Comparison of ENCODE assay signal across 24 mouse cellular contexts in genomic region chr14:20216561-20217298, GRCm38 (mm10). TPM values are rescaled to one million over a fixed set of nuclear protein-coding genes. Genes with fewer than 3 reads are reported as not detected.
DNase-seq lines count a peak whose midpoint lies in the region; ATAC-seq and TF ChIP-seq lines count a peak whose summit lies in the region.
"Had no signal": no experiment of that assay in that cellular context is flagged by ENCODE, and none has a peak within 500 bp of the region (broad histone marks: within the 10 kb centered on the region; RNA-seq: fewer than 3 reads in every experiment).

No protein-coding gene starts in this region.

- no peaks in the 10 kb centered on the region for H3K27me3 ChIP-seq in hindbrain, embryonic 10.5 days (ENCODE audit: insufficient read depth, poor library complexity, severe bottlenecking)
- no peaks in the 10 kb centered on the region for H3K27me3 ChIP-seq in hindbrain, embryonic 11.5 days (ENCODE audit: control insufficient read depth, insufficient read depth, low read length)
- no peaks in the 10 kb centered on the region for H3K27me3 ChIP-seq in midbrain, embryonic 11.5 days (ENCODE audit: control insufficient read depth, insufficient read depth, low read length)
- no peaks in the 10 kb centered on the region for H3K27me3 ChIP-seq in midbrain, embryonic 13.5 days
- H3K27me3 ChIP-seq in neural tube, embryonic 15.5 days (replicated peaks) = no peaks in the 10 kb centered on the region
- H3K27me3 ChIP-seq: embryonic facial prominence, embryonic 15.5 days; heart, embryonic 13.5 days; hindbrain, embryonic 15.5 days had no signal

- H3K4me2 ChIP-seq in hindbrain, embryonic 11.5 days (replicated peaks; ENCODE audit: low read depth, low read length) = no peak overlapping the region
- H3K4me2 ChIP-seq in midbrain, embryonic 11.5 days = no peak overlapping the region
- no peak overlapping the region for H3K4me2 ChIP-seq in midbrain, embryonic 13.5 days (replicated peaks)
- H3K4me2 ChIP-seq in neural tube, embryonic 15.5 days = no peak overlapping the region
- H3K4me2 ChIP-seq: embryonic facial prominence, embryonic 15.5 days; heart, embryonic 13.5 days; hindbrain, embryonic 15.5 days had no signal

- DNase-seq in hindbrain, embryonic 10.5 days (ENCODE audit: low spot score) = no peak
- DNase-seq in hindbrain, embryonic 11.5 days (ENCODE audit: low spot score) = no peak
- peak; percentile 65 for DNase-seq in midbrain, embryonic 11.5 days (ENCODE audit: low spot score, missing footprints)
- DNase-seq in ES-E14 (ENCODE audit: low read depth, low spot score) = peak; percentile 73
- no peak for DNase-seq in kidney, adult 18-20 months
- DNase-seq: adrenal gland, postnatal 10 days; cerebellum, adult 11 months; cerebellum, adult 8-10 months; cerebellum, postnatal 36 days; gastrocnemius, adult 2 months; gastrocnemius, postnatal 36 days; heart, adult 11 months; heart, postnatal 36 days; kidney, adult 11 months had no signal

- H3K36me3 ChIP-seq in hindbrain, embryonic 10.5 days = no peaks in the 10 kb centered on the region
- no peaks in the 10 kb centered on the region for H3K36me3 ChIP-seq in hindbrain, embryonic 11.5 days (ENCODE audit: control insufficient read depth, insufficient read depth, low read length)
- no peaks in the 10 kb centered on the region for H3K36me3 ChIP-seq in midbrain, embryonic 11.5 days (ENCODE audit: control insufficient read depth, insufficient read depth, low read length)
- H3K36me3 ChIP-seq in midbrain, embryonic 13.5 days = no peaks in the 10 kb centered on the region
- no peaks in the 10 kb centered on the region for H3K36me3 ChIP-seq in ES-E14 (ENCODE audit: control insufficient read depth, insufficient read depth, low read length, poor library complexity, severe bottlenecking)
- H3K36me3 ChIP-seq in neural tube, embryonic 15.5 days = no peaks in the 10 kb centered on the region
- H3K36me3 ChIP-seq: embryonic facial prominence, embryonic 15.5 days; heart, embryonic 13.5 days; hindbrain, embryonic 15.5 days had no signal

- no peak for ATAC-seq in hindbrain, embryonic 11.5 days (ENCODE audit: low FRiP score)
- no peak for ATAC-seq in midbrain, embryonic 11.5 days (ENCODE audit: low FRiP score)
- no peak for ATAC-seq in midbrain, embryonic 13.5 days
- ATAC-seq in neural tube, embryonic 15.5 days (ENCODE audit: low FRiP score) = no peak
- ATAC-seq: forebrain, embryonic 14.5 days had no signal

- in situ Hi-C loops in ES-E14 (cut with MboI; ENCODE audit: low sequenced_read_pairs in 2 of 2, unreplicated experiment in 2 of 2) = no loop called here

- no peak overlapping the region for H3K9ac ChIP-seq in hindbrain, embryonic 11.5 days (ENCODE audit: low read depth, low read length)
- H3K9ac ChIP-seq in midbrain, embryonic 11.5 days (ENCODE audit: low read length) = no peak overlapping the region
- no peak overlapping the region for H3K9ac ChIP-seq in midbrain, embryonic 13.5 days (replicated peaks)
- H3K9ac ChIP-seq in ES-E14 (ENCODE audit: insufficient read depth, low read depth, low read length, poor library complexity, severe bottlenecking) = peak overlapping the region; percentile 63
- no peak overlapping the region for H3K9ac ChIP-seq in neural tube, embryonic 15.5 days (replicated peaks)
- H3K9ac ChIP-seq: embryonic facial prominence, embryonic 15.5 days; heart, embryonic 13.5 days; hindbrain, embryonic 15.5 days had no signal

- H3K4me3 ChIP-seq in hindbrain, embryonic 10.5 days = no peak overlapping the region
- H3K4me3 ChIP-seq in hindbrain, embryonic 11.5 days (ENCODE audit: low read depth, low read length) = no peak overlapping the region
- H3K4me3 ChIP-seq in midbrain, embryonic 11.5 days (ENCODE audit: low read depth, low read length) = no peak overlapping the region
- no peak overlapping the region for H3K4me3 ChIP-seq in midbrain, embryonic 13.5 days (replicated peaks)
- peak overlapping the region; percentile 1 to 47; a peak in 3 of 4 replicates for H3K4me3 ChIP-seq in ES-E14 (ENCODE audit: insufficient read depth in 1 of 2, low read depth in 1 of 2, low read length in 2 of 2, poor library complexity in 1 of 2, severe bottlenecking in 1 of 2)
- no peak overlapping the region for H3K4me3 ChIP-seq in neural tube, embryonic 15.5 days (replicated peaks)
- H3K4me3 ChIP-seq: embryonic facial prominence, embryonic 15.5 days; erythroblast, embryonic 14.5 days; gastrocnemius, adult 2 months; heart, embryonic 13.5 days; hindbrain, embryonic 15.5 days had no signal

- peaks cover 2% of the 10 kb centered on the region; the same call in 1 of the 2 replicates for H3K9me3 ChIP-seq in hindbrain, embryonic 10.5 days
- no peaks in the 10 kb centered on the region for H3K9me3 ChIP-seq in hindbrain, embryonic 11.5 days (ENCODE audit: control insufficient read depth, low read length)
- H3K9me3 ChIP-seq in midbrain, embryonic 11.5 days (ENCODE audit: control insufficient read depth, low read length) = no peaks in the 10 kb centered on the region
- H3K9me3 ChIP-seq in midbrain, embryonic 13.5 days = no peaks in the 10 kb centered on the region
- no peaks in the 10 kb centered on the region for H3K9me3 ChIP-seq in ES-E14 (ENCODE audit: control insufficient read depth, insufficient read depth, low read depth, low read length)
- no peaks in the 10 kb centered on the region for H3K9me3 ChIP-seq in neural tube, embryonic 15.5 days (replicated peaks)
- H3K9me3 ChIP-seq: embryonic facial prominence, embryonic 15.5 days; heart, embryonic 13.5 days; hindbrain, embryonic 15.5 days had no signal

- H3K27ac ChIP-seq in hindbrain, embryonic 10.5 days = peak overlapping the region; percentile 56; the same call in 1 of the 2 replicates
- H3K27ac ChIP-seq in hindbrain, embryonic 11.5 days (ENCODE audit: low read depth, low read length) = no peak overlapping the region
- no peak overlapping the region for H3K27ac ChIP-seq in midbrain, embryonic 11.5 days (ENCODE audit: low read depth, low read length)
- H3K27ac ChIP-seq in midbrain, embryonic 13.5 days = no peak overlapping the region
- peak overlapping the region; percentile 100 for H3K27ac ChIP-seq in ES-E14 (ENCODE audit: insufficient read depth, low read depth, low read length, poor library complexity, severe bottlenecking)
- no peak overlapping the region for H3K27ac ChIP-seq in neural tube, embryonic 15.5 days (replicated peaks)
- H3K27ac ChIP-seq: embryonic facial prominence, embryonic 15.5 days; gastrocnemius, adult 2 months; heart, embryonic 13.5 days; hindbrain, embryonic 15.5 days had no signal

- WGBS in hindbrain, embryonic 10.5 days = 87% methylated on average over 7 of the region's 7 CpGs
- WGBS in hindbrain, embryonic 11.5 days = 75% methylated on average over 7 of the region's 7 CpGs
- WGBS in midbrain, embryonic 11.5 days = 81% methylated on average over 7 of the region's 7 CpGs
- 85% methylated on average over 7 of the region's 7 CpGs for WGBS in midbrain, embryonic 13.5 days
- WGBS in neural tube, embryonic 15.5 days = 82% methylated on average over 7 of the region's 7 CpGs

- peaks cover 41% of the 10 kb centered on the region for H3K4me1 ChIP-seq in hindbrain, embryonic 10.5 days (replicated peaks)
- H3K4me1 ChIP-seq in hindbrain, embryonic 11.5 days (replicated peaks; ENCODE audit: control insufficient read depth, insufficient read depth, low read length) = no peaks in the 10 kb centered on the region
- H3K4me1 ChIP-seq in midbrain, embryonic 11.5 days (ENCODE audit: control insufficient read depth, insufficient read depth, low read length) = peaks cover 11% of the 10 kb centered on the region
- peaks cover 3% of the 10 kb centered on the region for H3K4me1 ChIP-seq in midbrain, embryonic 13.5 days (replicated peaks)
- H3K4me1 ChIP-seq in ES-E14 (ENCODE audit: control insufficient read depth in 2 of 2, insufficient read depth in 2 of 2, low read length in 2 of 2, poor library complexity in 1 of 2) = peaks cover 32 to 40% of the 10 kb centered on the region in 2 experiments
- H3K4me1 ChIP-seq in neural tube, embryonic 15.5 days = no peaks in the 10 kb centered on the region
- H3K4me1 ChIP-seq: embryonic facial prominence, embryonic 15.5 days; hindbrain, embryonic 15.5 days had no signal

TF ChIP-seq in ES-E14, 5 proteins besides CTCF, POLR2A, EP300 and RAD21:
- no peak for TF ChIP-seq CHD2 (IDR thresholded peaks at IDR 0.05; ENCODE audit: low read depth, low read length)
- no peak for TF ChIP-seq MAFK (IDR thresholded peaks at IDR 0.05; ENCODE audit: insufficient read depth, low read depth, low read length)
- 0 out of 2 replicates have a peak, but pooled peaks have one; percentile 46 for TF ChIP-seq HCFC1 (IDR thresholded peaks at IDR 0.05; ENCODE audit: borderline replicate concordance, insufficient read depth, low read length)
- TF ChIP-seq ZNF384 (IDR thresholded peaks at IDR 0.05; ENCODE audit: low read depth, low read length) = no peak

RNA-seq across cellular contexts. Expression of gene Kcnk5, which starts 35.1 kb away (rescaled TPM):
- polyA plus RNA-seq in hindbrain, embryonic 10.5 days (2016; fragmentation: Nextera tagmentation; extraction: Ambion mirVana) = 12.4 and 13.5 TPM in 2 replicates
- polyA plus RNA-seq in hindbrain, embryonic 11.5 days (2014; fragmentation: Nextera tagmentation; extraction: Ambion mirVana) = 4.6 and 8.5 TPM in 2 replicates
- 4.5 and 6.6 TPM in 2 replicates for polyA plus RNA-seq in midbrain, embryonic 11.5 days (2014; fragmentation: Nextera tagmentation; extraction: Ambion mirVana)
- 2.0 and 2.7 TPM in 2 replicates for polyA plus RNA-seq in midbrain, embryonic 13.5 days (2015; fragmentation: Nextera tagmentation; extraction: Ambion mirVana)
- 68.6 and 129 TPM in 2 replicates for total RNA-seq in ES-E14 (2012; rRNA removed)
- 1.5 and 4.2 TPM in 2 replicates for polyA plus RNA-seq in neural tube, embryonic 15.5 days (2015; fragmentation: Nextera tagmentation; extraction: Ambion mirVana)

RNA-seq across cellular contexts. Expression of gene Kcnk16, which starts 52.3 kb away (rescaled TPM):
- 0.09 and 0.20 TPM in 2 replicates for polyA plus RNA-seq in hindbrain, embryonic 10.5 days (2016; fragmentation: Nextera tagmentation; extraction: Ambion mirVana)
- polyA plus RNA-seq in hindbrain, embryonic 11.5 days (2014; fragmentation: Nextera tagmentation; extraction: Ambion mirVana) = 0.15 TPM in 1 of 2 replicates, not detected in the other
- polyA plus RNA-seq in midbrain, embryonic 11.5 days (2014; fragmentation: Nextera tagmentation; extraction: Ambion mirVana) = not detected in 2 replicates
- 0.07 TPM in 1 of 2 replicates, not detected in the other for polyA plus RNA-seq in midbrain, embryonic 13.5 days (2015; fragmentation: Nextera tagmentation; extraction: Ambion mirVana)
- total RNA-seq in ES-E14 (2012; rRNA removed) = 0.26 TPM in 1 of 2 replicates, not detected in the other
- polyA plus RNA-seq in neural tube, embryonic 15.5 days (2015; fragmentation: Nextera tagmentation; extraction: Ambion mirVana) = 0.19 TPM in 1 of 2 replicates, not detected in the other
- total RNA-seq: adrenal gland, postnatal 10 days; gastrocnemius, adult 2 months; gastrocnemius, postnatal 36 days; heart, postnatal 36 days had no signal
- polyA plus RNA-seq: brain, embryonic 14.5 days; forebrain, embryonic 14.5 days; heart, postnatal 0 days; hindbrain, embryonic 15.5 days; kidney, embryonic 14.5 days had no signal

Comparison
In these comparisons a context has a peak if more than half of its experiments do, and no peak if none do; other contexts are left out.
1. H3K27ac ChIP-seq: peak in hindbrain, embryonic 10.5 days (single experiment) and ES-E14 (single experiment); none in hindbrain, embryonic 11.5 days (single experiment), midbrain, embryonic 11.5 days (single experiment), midbrain, embryonic 13.5 days (single experiment) and neural tube, embryonic 15.5 days (single experiment).
2. DNase-seq: peak in midbrain, embryonic 11.5 days (single experiment) and ES-E14 (single experiment); none in hindbrain, embryonic 10.5 days (single experiment), hindbrain, embryonic 11.5 days (single experiment) and kidney, adult 18-20 months (single experiment).
3. H3K4me3 ChIP-seq: peak in ES-E14 (2 of 2); none in hindbrain, embryonic 10.5 days (single experiment), hindbrain, embryonic 11.5 days (single experiment), midbrain, embryonic 11.5 days (single experiment), midbrain, embryonic 13.5 days (single experiment) and neural tube, embryonic 15.5 days (single experiment).